Mouse (Mus musculus) intestine, embryonic 16.5 days (tissue): Measurements from ENCODE around the gene Naglu. TPM values are rescaled to one million over a fixed set of nuclear protein-coding genes. Genes with fewer than 3 reads are reported as not detected.

ENCODE experiments used
- ATAC-seq: fragments of 200-750 bp; cut with Nextera tagmentation; 2 replicates; pipeline ENCODE4 v1.8.0; 2017; ENCODE audit warnings: moderate TSS enrichment, moderate library complexity
- H3K27ac ChIP-seq: fragments of 300-500 bp; sonication (generic); 2 replicates; pipeline ENCODE4 v1.5.1; 2014; ENCODE audit warnings: mild to moderate bottlenecking, low read length
- H3K27me3 ChIP-seq: fragments of 300-500 bp; sonication (generic); replicated peaks from 2 replicates; pipeline ENCODE4 v1.6.1; 2014; ENCODE audit warnings: low read length, control low read depth, mixed read lengths; ENCODE audit not compliant: control insufficient read depth, insufficient read depth
- H3K36me3 ChIP-seq: fragments of 300-500 bp; sonication (generic); 2 replicates; pipeline ENCODE4 v1.6.1; 2014; ENCODE audit warnings: low read length, control low read depth; ENCODE audit not compliant: control insufficient read depth, insufficient read depth
- H3K4me1 ChIP-seq: fragments of 300-500 bp; sonication (generic); 2 replicates; pipeline ENCODE4 v1.6.1; 2014; ENCODE audit warnings: low read length, control low read depth, mixed read lengths; ENCODE audit not compliant: control insufficient read depth, insufficient read depth
- H3K4me2 ChIP-seq: fragments of 300-500 bp; sonication (generic); 2 replicates; pipeline ENCODE4 v1.6.1; 2014; ENCODE audit warnings: low read depth, low read length, control low read depth
- H3K4me3 ChIP-seq: fragments of 300-500 bp; sonication (generic); 2 replicates; pipeline ENCODE4 v1.5.1; 2014; ENCODE audit warnings: mild to moderate bottlenecking, low read length
- H3K9ac ChIP-seq: fragments of 300-500 bp; sonication (generic); 2 replicates; pipeline ENCODE4 v1.6.1; 2014; ENCODE audit warnings: low read depth, low read length
- H3K9me3 ChIP-seq: fragments of 300-500 bp; sonication (generic); 2 replicates; pipeline ENCODE4 v1.6.1; 2016; ENCODE audit warnings: low read length, control low read depth; ENCODE audit not compliant: control insufficient read depth
- WGBS: fragments of 180-500 bp; shearing (Covaris S2); extraction: QIAGEN DNeasy Blood & Tissue Kit; methylation state at CpG from one replicate; pipeline ENCODE4 v1.1.7; 2014; 5-methylcytosine and 5-hydroxymethylcytosine counted together
- polyA plus RNA-seq: library from polyadenylated mRNA; unstranded; fragments of >200 nt; fragmentation: Nextera tagmentation; extraction: Ambion mirVana; gene quantifications from 2 replicates; pipeline ENCODE4 v1.2.1, GENCODE M21; 2015

The Naglu gene
- polyA plus RNA-seq, 1 experiment from 2014 or later = 14.7 TPM

- Histone ChIP-seq H3K9ac (peak overlapping the region; percentile 61; the same call in 1 of the 2 replicates), H3K4me3 (no peak overlapping the region), H3K36me3 (no peaks in the 10 kb centered on the region), H3K4me2 (no peak overlapping the region), H3K9me3 (no peaks in the 10 kb centered on the region), H3K27ac (peak overlapping the region; percentile 99), H3K4me1 (peaks cover 75% of the 10 kb centered on the region), H3K27me3 (no peaks in the 10 kb centered on the region)
- 74% methylated on average over 12 of the region's 12 CpGs for WGBS
- no peak for ATAC-seq
Measured at GRCm38 (mm10) chr11:101062165-101062884, 7.5 kb upstream of the Naglu start.

GRCm38 (mm10) chr11:101062971-101063675 lies 6.7 kb upstream of the Naglu start:
- H3K27me3 ChIP-seq = no peaks in the 10 kb centered on the region
- WGBS = 57% methylated on average over 14 of the region's 14 CpGs
- ATAC-seq = peak; percentile 49; the same call in 1 of the 2 replicates
- peaks cover 69% of the 10 kb centered on the region for H3K4me1 ChIP-seq
- H3K4me3 ChIP-seq = no peak overlapping the region
- H3K9ac ChIP-seq = peak overlapping the region; percentile 61
- H3K9me3 ChIP-seq = no peaks in the 10 kb centered on the region
- peak overlapping the region; percentile 99 for H3K27ac ChIP-seq
- no peaks in the 10 kb centered on the region for H3K36me3 ChIP-seq
- H3K4me2 ChIP-seq = 0 out of 2 replicates have a peak overlapping the region, but pooled peaks have one; percentile 0

- Histone ChIP-seq H3K36me3 (no peaks in the 10 kb centered on the region), H3K4me2 (peak overlapping the region; percentile 29; the same call in 1 of the 2 replicates)
Measured at GRCm38 (mm10) chr11:101063676-101064327, 6.0 kb upstream of the Naglu start.

GRCm38 (mm10) chr11:101064462-101064861 lies 5.3 kb upstream of the Naglu start:
- no peak overlapping the region for H3K4me2 ChIP-seq
- H3K27me3 ChIP-seq = no peaks in the 10 kb centered on the region
- ATAC-seq = no peak
- peaks cover 56% of the 10 kb centered on the region for H3K4me1 ChIP-seq
- H3K36me3 ChIP-seq = no peaks in the 10 kb centered on the region
- 67% methylated on average over 4 of the region's 4 CpGs for WGBS
- H3K4me3 ChIP-seq = no peak overlapping the region
- H3K9ac ChIP-seq = no peak overlapping the region
- H3K27ac ChIP-seq = peak overlapping the region; percentile 99
- no peaks in the 10 kb centered on the region for H3K9me3 ChIP-seq

More at GRCm38 (mm10) chr11:101063676-101064327, 6.0 kb upstream of the Naglu start:
- H3K27ac ChIP-seq = peak overlapping the region; percentile 99
- peak overlapping the region; percentile 61 for H3K9ac ChIP-seq
- 17% methylated on average over 12 of the region's 12 CpGs for WGBS
- peak; percentile 81 for ATAC-seq
- no peaks in the 10 kb centered on the region for H3K27me3 ChIP-seq
- no peaks in the 10 kb centered on the region for H3K9me3 ChIP-seq
- H3K4me3 ChIP-seq = no peak overlapping the region
- H3K4me1 ChIP-seq = peaks cover 62% of the 10 kb centered on the region

- H3K9me3 ChIP-seq = no peaks in the 10 kb centered on the region
- no peak overlapping the region for H3K4me3 ChIP-seq
- no peaks in the 10 kb centered on the region for H3K36me3 ChIP-seq
- no peak for ATAC-seq
- no peaks in the 10 kb centered on the region for H3K27me3 ChIP-seq
- no peak overlapping the region for H3K9ac ChIP-seq
- WGBS = 90% methylated on average over 9 of the region's 9 CpGs
- H3K27ac ChIP-seq = peak overlapping the region; percentile 99; the same call in 1 of the 2 replicates
- H3K4me2 ChIP-seq = no peak overlapping the region
- H3K4me1 ChIP-seq = peaks cover 51% of the 10 kb centered on the region
Measured at GRCm38 (mm10) chr11:101065002-101065401, 4.8 kb upstream of the Naglu start.

GRCm38 (mm10) chr11:101066549-101067412 lies 3.0 kb upstream of the Naglu start:
- Histone ChIP-seq H3K4me3 (peak overlapping the region; percentile 35), H3K4me2 (peak overlapping the region; percentile 50), H3K4me1 (peaks cover 40% of the 10 kb centered on the region), H3K9ac (peak overlapping the region; percentile 44), H3K27me3 (no peaks in the 10 kb centered on the region), H3K27ac (peak overlapping the region; percentile 34; the same call in 1 of the 2 replicates), H3K9me3 (no peaks in the 10 kb centered on the region), H3K36me3 (no peaks in the 10 kb centered on the region)
- 17% methylated on average over 18 of the region's 18 CpGs for WGBS
- ATAC-seq = peak; percentile 9; the same call in 1 of the 2 replicates

GRCm38 (mm10) chr11:101070189-101070527 lies 346 bp downstream of the Naglu start:
- no peaks in the 10 kb centered on the region for H3K36me3 ChIP-seq
- 0 out of 2 replicates have a peak overlapping the region, but pooled peaks have one; percentile 60 for H3K27ac ChIP-seq
- H3K27me3 ChIP-seq = no peaks in the 10 kb centered on the region
- peak; percentile 71 for ATAC-seq
- H3K4me3 ChIP-seq = peak overlapping the region; percentile 79
- H3K4me1 ChIP-seq = peaks cover 11% of the 10 kb centered on the region
- WGBS = under 1% methylated on average over 36 of the region's 36 CpGs
- peak overlapping the region; percentile 96 for H3K4me2 ChIP-seq
- H3K9me3 ChIP-seq = no peaks in the 10 kb centered on the region
- H3K9ac ChIP-seq = peak overlapping the region; percentile 81

GRCm38 (mm10) chr11:101070987-101071386 lies 1.2 kb downstream of the Naglu start:
- Histone ChIP-seq H3K36me3 (no peaks in the 10 kb centered on the region), H3K4me1 (peaks cover 10% of the 10 kb centered on the region), H3K27me3 (no peaks in the 10 kb centered on the region), H3K9me3 (no peaks in the 10 kb centered on the region), H3K27ac (no peak overlapping the region), H3K4me3 (no peak overlapping the region), H3K4me2 (peak overlapping the region; percentile 96), H3K9ac (no peak overlapping the region)
- no peak for ATAC-seq
- 73% methylated on average over 6 of the region's 6 CpGs for WGBS
